Mouse (Mus musculus) embryo, embryonic 11.5 days (tissue): ENCODE data around the gene Peli1.

Experiments used
- DNase-seq: peaks from one replicate; pipeline ENCODE4 v3.0.0-alpha.2; 2012; ENCODE audit warnings: low read depth, low spot score

Peli1 gene

GRCm38 (mm10) chr11:21092621-21093020 is 1.5 kb downstream of the Peli1 start:
- DNase-seq: no peak

GRCm38 (mm10) chr11:21093081-21093815 is 2.2 kb downstream of the Peli1 start:
- no peak for DNase-seq

DNA sequence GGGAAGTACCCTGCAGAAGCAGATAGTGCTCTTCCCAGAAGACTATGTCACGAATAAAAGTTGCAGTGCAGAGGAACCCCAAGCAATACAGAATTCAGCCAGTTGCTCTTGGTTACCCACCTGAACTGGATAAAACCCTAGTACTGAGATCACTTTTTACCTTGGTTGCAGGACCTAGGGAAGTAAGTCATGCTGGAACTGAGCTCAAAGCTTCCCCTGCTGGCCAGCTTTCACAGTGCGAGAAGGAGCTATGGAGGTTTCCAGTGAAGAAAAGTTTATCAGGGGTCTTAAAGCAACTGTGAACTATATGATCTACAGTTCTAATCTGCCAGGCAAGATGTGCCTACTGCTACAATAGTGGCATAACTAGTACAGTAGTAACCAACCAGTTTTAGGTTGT is 5.5 kb downstream of the Peli1 start:
- DNase-seq: no peak

DNA sequence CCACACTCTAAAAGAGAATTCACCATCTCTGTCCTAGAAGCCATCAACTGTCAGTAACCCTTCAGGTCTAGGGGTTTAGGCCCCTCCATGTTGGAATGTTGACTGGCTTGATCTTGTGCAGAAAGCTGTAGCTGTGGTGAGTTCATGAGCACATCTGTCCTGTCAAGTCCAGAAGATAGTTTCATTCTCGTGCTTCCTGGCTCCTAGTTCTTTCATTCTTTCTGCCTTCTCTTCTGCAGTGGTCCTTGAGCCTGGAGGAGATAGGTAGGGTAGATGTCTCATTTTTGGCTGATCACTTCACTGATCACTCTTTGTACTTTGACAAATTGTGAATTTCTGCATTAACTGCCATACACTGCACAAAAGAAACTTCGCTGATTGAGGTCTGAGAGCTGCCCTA is 7.4 kb downstream of the Peli1 start:
- DNase-seq: no peak

GRCm38 (mm10) chr11:21100704-21101103 is 9.6 kb downstream of the Peli1 start:
- no peak for DNase-seq

- DNase-seq: no peak
Measured at GRCm38 (mm10) chr11:21101286-21101685, 10.2 kb downstream of the Peli1 start.

DNA sequence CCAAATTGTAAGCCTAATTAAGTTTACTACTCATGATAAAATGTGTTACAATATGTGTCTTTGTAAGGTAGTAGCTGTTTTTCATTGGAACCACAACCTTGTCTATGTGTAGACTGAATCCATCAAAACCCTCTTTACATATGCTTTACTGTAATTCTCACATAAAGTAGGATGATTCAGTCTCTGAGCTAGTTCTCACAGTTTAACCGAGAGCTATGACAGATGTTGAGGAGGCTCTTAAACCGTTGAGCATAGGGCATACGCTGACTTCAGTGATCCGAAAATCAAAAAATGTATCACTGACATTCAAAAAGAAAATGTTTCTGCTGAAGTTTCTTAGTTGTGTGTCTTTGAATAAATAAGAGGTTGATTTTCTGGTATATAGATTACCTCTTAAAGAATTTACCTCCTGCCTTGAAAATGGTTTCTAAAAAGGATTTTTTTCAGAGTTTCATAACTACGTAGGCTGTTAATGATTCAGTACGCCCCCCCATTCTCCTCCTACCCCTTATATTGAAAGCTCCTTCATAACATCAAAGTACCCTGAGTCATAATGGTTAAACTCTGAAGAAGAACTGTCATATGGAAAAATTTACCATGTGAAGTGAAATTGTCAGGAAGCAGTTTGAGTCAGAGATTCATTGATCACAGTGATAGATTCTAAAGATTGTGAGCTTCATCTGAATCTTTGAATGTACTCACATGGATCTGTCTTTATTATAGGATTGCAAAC is 11.3 kb downstream of the Peli1 start:
- DNase-seq: no peak

DNA sequence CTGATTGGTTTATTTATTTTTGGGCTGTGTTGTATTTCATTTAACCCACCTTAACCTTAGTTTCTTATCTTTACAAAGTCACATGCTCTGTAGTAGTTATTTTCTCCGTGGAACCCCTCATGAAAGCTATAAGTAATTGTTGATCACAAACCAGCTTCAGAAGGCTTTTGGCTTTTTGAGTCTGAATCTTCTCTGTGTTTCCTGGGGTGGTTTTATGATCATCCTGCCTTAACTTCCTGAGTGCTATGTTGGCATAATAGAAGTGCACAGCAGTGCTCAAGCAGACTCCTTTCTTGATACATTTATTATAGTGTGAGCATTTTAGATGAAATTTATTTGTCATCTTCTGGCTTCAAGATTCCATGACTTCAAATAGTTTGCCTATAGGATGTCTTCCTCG is 12.1 kb downstream of the Peli1 start:
- DNase-seq: no peak

- no peak for DNase-seq
Measured at GRCm38 (mm10) chr11:21105393-21105792, 14.3 kb downstream of the Peli1 start.

GRCm38 (mm10) chr11:21107120-21107519 is 16.0 kb downstream of the Peli1 start:
- DNase-seq: no peak

GRCm38 (mm10) chr11:21109279-21109678 is 18.2 kb downstream of the Peli1 start:
- DNase-seq: no peak

- DNase-seq: no peak
Measured at GRCm38 (mm10) chr11:21114516-21114915, 23.4 kb downstream of the Peli1 start.

DNA sequence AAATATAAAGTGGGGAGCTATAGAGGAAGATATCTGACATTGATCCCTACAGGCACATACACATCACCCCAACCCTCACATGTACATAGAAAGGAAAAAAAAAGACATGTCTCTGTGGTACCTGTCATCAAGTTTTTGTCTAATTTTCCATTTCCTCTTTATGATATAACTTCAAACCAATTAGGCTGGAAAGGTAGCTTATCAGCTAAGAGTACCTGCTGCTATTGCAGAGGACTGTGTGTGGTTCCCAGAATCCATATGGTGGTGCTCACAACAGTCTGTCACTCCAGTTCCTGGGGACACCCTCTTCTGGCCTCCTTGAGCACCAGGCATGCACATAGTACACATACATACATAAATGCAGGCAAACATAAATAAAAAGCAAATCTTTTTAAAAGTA is 24.7 kb downstream of the Peli1 start:
- DNase-seq: no peak

DNA sequence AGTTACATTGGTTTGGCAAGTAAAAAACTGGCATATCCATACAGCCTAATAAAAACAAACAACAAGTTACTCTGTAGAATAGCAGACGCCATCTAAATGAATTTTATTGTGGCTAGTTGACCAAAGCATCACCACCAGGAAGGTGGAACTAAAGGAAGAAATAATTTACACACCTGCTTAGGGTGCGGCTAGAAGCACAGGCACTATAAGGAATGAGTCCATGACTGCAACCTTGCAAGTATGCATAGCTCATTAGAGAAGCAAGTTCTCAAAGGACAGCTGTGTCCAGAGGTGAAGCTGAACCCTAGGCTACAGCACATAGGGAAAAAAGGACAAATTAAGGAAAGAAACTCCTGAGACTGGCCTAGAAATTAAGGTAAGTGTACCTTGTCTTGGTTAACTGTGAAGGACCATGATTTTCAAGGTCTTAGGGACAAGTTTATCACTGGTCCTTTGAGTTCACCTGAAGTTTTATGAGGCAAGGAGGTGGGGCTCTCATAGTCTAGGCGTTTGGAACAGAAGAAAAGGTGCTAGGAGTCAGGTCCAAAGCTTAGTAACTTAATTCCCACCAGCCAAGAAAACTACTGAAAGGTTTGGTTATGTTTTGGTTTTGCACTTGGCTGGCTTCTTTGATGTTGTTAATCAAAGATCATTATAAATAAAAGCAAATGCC is 25.7 kb downstream of the Peli1 start:
- DNase-seq: no peak

GRCm38 (mm10) chr11:21121737-21122136 is 30.6 kb downstream of the Peli1 start:
- no peak for DNase-seq

GRCm38 (mm10) chr11:21122399-21122798 is 31.3 kb downstream of the Peli1 start:
- DNase-seq: no peak

- DNase-seq: no peak
Measured at GRCm38 (mm10) chr11:21131692-21132091, 40.6 kb downstream of the Peli1 start.

DNA sequence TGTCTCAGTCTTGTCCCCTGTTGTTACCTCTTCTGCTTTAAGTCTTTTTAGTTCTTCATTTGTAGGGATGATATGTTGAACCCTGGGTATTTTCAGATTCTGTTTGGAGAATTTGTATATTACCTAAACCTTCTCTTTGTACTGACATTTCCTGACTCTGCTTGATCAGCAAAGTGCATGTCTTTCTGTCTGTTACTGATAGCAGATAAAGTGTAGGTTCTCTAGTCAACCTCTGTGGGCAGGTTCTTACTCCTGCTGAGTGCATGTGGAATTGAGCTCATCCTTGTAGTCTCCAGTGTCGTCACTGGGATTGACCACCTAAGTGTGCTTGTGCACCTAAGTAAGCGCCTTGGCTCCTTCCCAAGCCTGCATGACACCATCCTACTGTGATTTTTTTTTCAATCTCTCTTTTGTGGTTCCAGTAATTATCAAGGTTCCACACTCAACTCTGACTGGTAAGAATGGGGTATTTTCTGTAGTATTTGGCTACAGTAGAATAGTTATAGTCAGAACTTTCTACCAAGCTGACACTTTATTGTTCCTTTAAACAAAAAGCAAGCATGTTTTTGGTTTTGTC is 43.9 kb downstream of the Peli1 start:
- DNase-seq: no peak

GRCm38 (mm10) chr11:21139453-21139852 is 48.4 kb downstream of the Peli1 start:
- no peak for DNase-seq

DNA sequence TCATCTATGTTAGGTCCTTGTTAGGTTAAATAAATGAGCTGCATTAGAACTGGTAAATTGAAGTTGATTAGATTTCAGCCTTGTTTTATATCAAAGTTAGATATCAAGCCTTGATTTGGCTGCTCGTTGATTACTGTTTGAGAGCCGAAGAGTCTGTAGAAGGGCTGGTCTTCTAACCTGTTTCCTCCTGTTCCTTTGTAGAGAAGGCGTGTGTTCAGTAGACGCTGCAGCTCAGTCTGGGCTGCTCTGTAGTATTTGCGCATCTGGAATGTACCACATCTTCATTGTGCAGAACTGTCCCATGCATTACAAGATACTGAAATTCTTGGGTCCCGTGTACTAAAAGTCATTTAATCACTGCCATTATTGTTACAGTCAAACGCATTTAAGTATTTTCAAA is 50.2 kb downstream of the Peli1 start:
- DNase-seq: no peak

DNA sequence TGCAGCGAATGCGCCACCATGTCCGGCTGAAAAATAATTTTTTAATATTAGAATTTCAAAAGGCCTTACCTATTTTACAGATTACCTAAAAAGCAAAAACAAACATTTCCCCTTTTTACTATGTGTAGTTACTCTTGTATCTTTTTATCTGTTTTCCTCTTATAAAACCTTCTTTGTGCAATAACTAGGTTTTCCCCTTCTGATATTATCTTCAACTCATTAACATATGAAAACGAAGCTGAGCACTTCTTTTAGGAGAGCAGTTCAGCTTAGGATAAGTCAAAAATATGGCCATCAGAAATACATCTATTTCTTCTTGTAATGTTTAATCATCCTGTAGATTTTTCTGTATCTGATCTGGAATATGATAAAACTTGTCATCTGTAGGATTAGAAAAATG is 50.7 kb downstream of the Peli1 start:
- no peak for DNase-seq

DNA sequence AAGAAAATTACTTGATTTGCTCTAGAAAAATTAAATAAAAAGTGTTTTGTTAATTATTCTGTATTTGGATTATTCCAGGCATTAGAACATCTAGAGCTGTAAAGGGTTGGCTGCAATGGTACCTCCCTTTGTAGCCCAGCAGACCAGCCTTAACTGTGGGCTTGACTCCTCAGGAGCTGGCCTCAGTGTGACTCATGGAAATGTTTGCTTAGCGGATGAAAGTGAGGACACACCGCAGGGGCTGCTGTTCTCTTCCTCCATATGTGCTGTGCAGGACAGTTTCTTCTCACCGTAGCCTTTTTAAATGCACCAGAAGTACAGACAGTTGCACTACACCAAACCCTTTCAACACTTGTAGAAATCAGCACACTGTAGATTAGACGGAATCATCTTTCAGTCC is 58.4 kb downstream of the Peli1 start:
- DNase-seq: no peak
